Mouse (Mus musculus): ENCODE data around the gene Nbeal2. TPM values are rescaled to one million over a fixed set of nuclear protein-coding genes. Genes with fewer than 3 reads are reported as not detected.

Gene Nbeal2
- polyA plus RNA-seq, 1 experiment = 301 TPM

GRCm38 (mm10) chr9:110642812-110643524 lies 11.0 kb downstream of the Nbeal2 start:
- no peak for DNase-seq
- no peak overlapping the region for H3K4me3 ChIP-seq (ENCODE audit: control insufficient read depth, insufficient read depth, low read length)
- no peak overlapping the region for H3K27ac ChIP-seq (ENCODE audit: control insufficient read depth, insufficient read depth, low read length)
- H3K4me1 ChIP-seq (replicated peaks; ENCODE audit: control insufficient read depth, insufficient read depth, low read length) = peaks cover 58% of the 10 kb centered on the region
- 87% methylated on average over 5 of the region's 5 CpGs for WGBS
- TF ChIP-seq CTCF (IDR thresholded peaks at IDR 0.05; ENCODE audit: borderline replicate concordance, control insufficient read depth, extremely low read depth, insufficient read depth, low read length, poor library complexity) = no peak
- TF ChIP-seq POLR2A (IDR thresholded peaks at IDR 0.05; ENCODE audit: control insufficient read depth, extremely low read depth, insufficient read depth, low read length, poor library complexity) = no peak
- H3K27me3 ChIP-seq (ENCODE audit: control insufficient read depth, insufficient read depth, low read length) = no peaks in the 10 kb centered on the region
- peaks cover 20% of the 10 kb centered on the region for H3K36me3 ChIP-seq (ENCODE audit: control insufficient read depth, insufficient read depth, low read length)

DNA sequence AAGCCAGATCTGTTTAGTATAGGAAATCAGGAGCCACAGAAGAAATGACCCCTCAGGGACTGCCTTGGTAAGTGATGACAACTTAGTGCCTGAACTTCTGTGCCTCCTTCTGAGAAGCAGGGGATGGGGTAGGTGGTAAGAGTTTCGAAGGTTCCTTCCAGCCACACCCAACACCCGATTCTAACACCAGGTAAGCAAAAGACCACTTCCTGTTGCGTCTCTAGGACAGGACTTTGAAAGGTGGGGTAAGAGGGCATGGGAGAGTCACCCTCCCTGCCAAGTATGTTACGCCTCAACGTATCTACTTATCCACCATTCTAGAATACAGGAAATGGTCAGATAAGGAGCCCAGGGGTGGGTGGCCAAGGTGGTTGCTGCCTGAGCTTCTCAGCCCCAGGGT lies 13.0 kb downstream of the Nbeal2 start:
- Histone ChIP-seq H3K36me3 (ENCODE audit: control insufficient read depth, insufficient read depth, low read length) (peaks cover 35% of the 10 kb centered on the region), H3K4me3 (ENCODE audit: control insufficient read depth, insufficient read depth, low read length) (no peak overlapping the region), H3K27ac (ENCODE audit: control insufficient read depth, insufficient read depth, low read length) (no peak overlapping the region), H3K27me3 (ENCODE audit: control insufficient read depth, insufficient read depth, low read length) (no peaks in the 10 kb centered on the region), H3K4me1 (replicated peaks; ENCODE audit: control insufficient read depth, insufficient read depth, low read length) (peaks cover 45% of the 10 kb centered on the region)
- TF ChIP-seq CTCF (IDR thresholded peaks at IDR 0.05; ENCODE audit: borderline replicate concordance, control insufficient read depth, extremely low read depth, insufficient read depth, low read length, poor library complexity) (no peak), POLR2A (IDR thresholded peaks at IDR 0.05; ENCODE audit: control insufficient read depth, extremely low read depth, insufficient read depth, low read length, poor library complexity) (no peak)
- WGBS = 69% methylated on average over 5 of the region's 5 CpGs
- no peak for DNase-seq

DNA sequence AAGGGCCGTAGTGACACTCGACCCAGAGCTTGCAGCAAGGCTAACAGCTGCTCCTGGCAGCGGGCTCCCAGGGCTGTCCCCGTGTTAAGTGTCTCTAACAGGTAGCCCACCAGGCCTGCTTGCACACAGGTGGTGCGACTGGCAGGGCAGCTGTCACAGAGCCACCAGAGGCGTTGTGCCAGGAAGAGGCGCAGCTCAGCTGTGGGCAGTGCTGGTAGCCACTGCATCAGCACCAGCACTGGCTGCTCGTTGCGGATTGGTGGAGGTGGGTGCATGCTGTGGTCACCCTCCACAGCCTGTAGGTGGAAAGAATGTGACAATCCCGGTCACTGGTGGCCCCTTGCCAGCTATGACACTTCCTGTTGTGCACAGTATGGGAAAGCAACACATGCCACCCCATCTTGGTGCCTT lies 15.3 kb downstream of the Nbeal2 start:
- WGBS = 93% methylated on average over 10 of the region's 10 CpGs
- Histone ChIP-seq H3K36me3 (ENCODE audit: control insufficient read depth, insufficient read depth, low read length) (peaks cover 54% of the 10 kb centered on the region), H3K4me1 (replicated peaks; ENCODE audit: control insufficient read depth, insufficient read depth, low read length) (peaks cover 23% of the 10 kb centered on the region; the same call in 1 of the 2 replicates), H3K27me3 (ENCODE audit: control insufficient read depth, insufficient read depth, low read length) (no peaks in the 10 kb centered on the region), H3K4me3 (ENCODE audit: control insufficient read depth, insufficient read depth, low read length) (no peak overlapping the region), H3K27ac (ENCODE audit: control insufficient read depth, insufficient read depth, low read length) (no peak overlapping the region)
- no peak for TF ChIP-seq POLR2A (IDR thresholded peaks at IDR 0.05; ENCODE audit: control insufficient read depth, extremely low read depth, insufficient read depth, low read length, poor library complexity)
- no peak for TF ChIP-seq CTCF (IDR thresholded peaks at IDR 0.05; ENCODE audit: borderline replicate concordance, control insufficient read depth, extremely low read depth, insufficient read depth, low read length, poor library complexity)
- no peak for DNase-seq

- Histone ChIP-seq H3K4me3 (ENCODE audit: control insufficient read depth, insufficient read depth, low read length) (no peak overlapping the region), H3K36me3 (ENCODE audit: control insufficient read depth, insufficient read depth, low read length) (peaks cover 77% of the 10 kb centered on the region), H3K4me1 (replicated peaks; ENCODE audit: control insufficient read depth, insufficient read depth, low read length) (no peaks in the 10 kb centered on the region; the same call in 1 of the 2 replicates), H3K27ac (ENCODE audit: control insufficient read depth, insufficient read depth, low read length) (no peak overlapping the region), H3K27me3 (ENCODE audit: control insufficient read depth, insufficient read depth, low read length) (no peaks in the 10 kb centered on the region)
- WGBS = 18% methylated on average over 19 of the region's 19 CpGs
- DNase-seq = peak; percentile 89
- peak; percentile 99 for TF ChIP-seq CTCF (IDR thresholded peaks at IDR 0.05; ENCODE audit: borderline replicate concordance, control insufficient read depth, extremely low read depth, insufficient read depth, low read length, poor library complexity)
- TF ChIP-seq POLR2A (IDR thresholded peaks at IDR 0.05; ENCODE audit: control insufficient read depth, extremely low read depth, insufficient read depth, low read length, poor library complexity) = no peak
Observed at GRCm38 (mm10) chr9:110635225-110635624, 18.7 kb downstream of the Nbeal2 start.

DNA sequence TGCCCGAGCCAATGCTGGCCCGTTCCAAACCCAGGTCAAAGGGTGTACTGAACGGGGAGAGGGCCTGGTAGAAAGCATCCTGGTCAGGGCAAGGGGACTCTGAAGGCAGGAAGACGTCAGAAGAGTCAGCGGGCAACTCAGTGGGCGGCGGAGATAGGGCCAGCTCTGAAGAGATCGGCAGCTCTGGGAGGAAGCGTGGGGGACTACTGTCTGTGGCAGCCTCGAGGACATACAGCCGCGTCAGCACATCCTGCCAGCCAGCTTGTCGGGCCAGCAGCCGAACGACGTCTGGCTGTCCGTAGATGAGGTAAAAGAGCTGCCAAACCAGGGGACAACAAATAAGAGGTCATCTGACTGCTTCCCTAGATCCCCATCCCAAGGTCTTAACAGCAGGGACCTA lies 20.1 kb downstream of the Nbeal2 start:
- TF ChIP-seq POLR2A (IDR thresholded peaks at IDR 0.05; ENCODE audit: control insufficient read depth, extremely low read depth, insufficient read depth, low read length, poor library complexity) = no peak
- TF ChIP-seq CTCF (IDR thresholded peaks at IDR 0.05; ENCODE audit: borderline replicate concordance, control insufficient read depth, extremely low read depth, insufficient read depth, low read length, poor library complexity) = no peak
- DNase-seq = no peak
- Histone ChIP-seq H3K4me1 (replicated peaks; ENCODE audit: control insufficient read depth, insufficient read depth, low read length) (no peaks in the 10 kb centered on the region; the same call in 1 of the 2 replicates), H3K36me3 (ENCODE audit: control insufficient read depth, insufficient read depth, low read length) (peaks cover 84% of the 10 kb centered on the region), H3K27ac (ENCODE audit: control insufficient read depth, insufficient read depth, low read length) (no peak overlapping the region), H3K4me3 (ENCODE audit: control insufficient read depth, insufficient read depth, low read length) (no peak overlapping the region), H3K27me3 (ENCODE audit: control insufficient read depth, insufficient read depth, low read length) (no peaks in the 10 kb centered on the region)
- WGBS = 98% methylated on average over 17 of the region's 17 CpGs

GRCm38 (mm10) chr9:110632671-110633070 lies 21.3 kb downstream of the Nbeal2 start:
- Histone ChIP-seq H3K4me3 (ENCODE audit: control insufficient read depth, insufficient read depth, low read length) (no peak overlapping the region), H3K36me3 (ENCODE audit: control insufficient read depth, insufficient read depth, low read length) (peaks cover 86% of the 10 kb centered on the region), H3K27ac (ENCODE audit: control insufficient read depth, insufficient read depth, low read length) (no peak overlapping the region), H3K27me3 (ENCODE audit: control insufficient read depth, insufficient read depth, low read length) (no peaks in the 10 kb centered on the region), H3K4me1 (replicated peaks; ENCODE audit: control insufficient read depth, insufficient read depth, low read length) (no peaks in the 10 kb centered on the region; the same call in 1 of the 2 replicates)
- WGBS = 98% methylated on average over 15 of the region's 15 CpGs
- no peak for TF ChIP-seq CTCF (IDR thresholded peaks at IDR 0.05; ENCODE audit: borderline replicate concordance, control insufficient read depth, extremely low read depth, insufficient read depth, low read length, poor library complexity)
- no peak for TF ChIP-seq POLR2A (IDR thresholded peaks at IDR 0.05; ENCODE audit: control insufficient read depth, extremely low read depth, insufficient read depth, low read length, poor library complexity)
- DNase-seq = no peak
